Mouse (Mus musculus) MEL (cell line): Measurements from ENCODE around the gene Timm29. TPM values are rescaled to one million over a fixed set of nuclear protein-coding genes. Genes with fewer than 3 reads are reported as not detected.

ENCODE experiments used
- DNase-seq: peaks from one replicate; pipeline ENCODE4 v3.0.0; 2011; ENCODE audit warnings: low read depth, low spot score
- H3K27ac ChIP-seq: 2 replicates; pipeline ENCODE4 v1.5.1; 2012; ENCODE audit warnings: low read depth, mild to moderate bottlenecking, control low read depth, low read length, moderate library complexity; ENCODE audit not compliant: control insufficient read depth
- H3K27me3 ChIP-seq, 2 experiments: fragments of 150-350 bp in 1 of 2; sonication (generic) in 1 of 2; 2 replicates each; pipeline ENCODE4 v1.6.1; 2012; ENCODE audit warnings: low read length in 2 of 2, mild to moderate bottlenecking in 2 of 2, improper control_type of control experiment in 1 of 2, moderate library complexity in 1 of 2; ENCODE audit not compliant: insufficient read depth in 2 of 2, control insufficient read depth in 1 of 2
- H3K36me3 ChIP-seq, 2 experiments: 2 replicates each; pipeline ENCODE4 v1.6.1; 2012 to 2014; ENCODE audit warnings: low read length in 2 of 2, improper control_type of control experiment in 1 of 2, inconsistent platforms in 1 of 2, mild to moderate bottlenecking in 1 of 2; ENCODE audit not compliant: insufficient read depth in 2 of 2, control insufficient read depth in 1 of 2
- H3K4me1 ChIP-seq, 2 experiments: fragments of 150-350 bp in 1 of 2; sonication (generic) in 1 of 2; 2 replicates each; pipeline ENCODE4 v1.6.1; 2012; ENCODE audit warnings: low read length in 2 of 2, improper control_type of control experiment in 1 of 2, mild to moderate bottlenecking in 1 of 2; ENCODE audit not compliant: insufficient read depth in 2 of 2, control insufficient read depth in 1 of 2
- H3K4me3 ChIP-seq, 2 experiments: fragments of 150-350 bp in 1 of 2; sonication (generic) in 1 of 2; 2 replicates each; pipeline ENCODE4 v1.5.1; 2012; ENCODE audit warnings: low read depth in 2 of 2, low read length in 2 of 2, mild to moderate bottlenecking in 2 of 2, moderate library complexity in 2 of 2, control low read depth in 1 of 2, improper control_type of control experiment in 1 of 2; ENCODE audit not compliant: control insufficient read depth in 1 of 2, insufficient read depth in 1 of 2
- H3K79me2 ChIP-seq: 2 replicates; pipeline ENCODE4 v1.6.1; 2012; ENCODE audit warnings: mild to moderate bottlenecking, low read length, moderate library complexity; ENCODE audit not compliant: control insufficient read depth, poor library complexity, insufficient read depth
- H3K9ac ChIP-seq: 2 replicates; pipeline ENCODE4 v1.6.1; 2012; ENCODE audit warnings: low read depth, mild to moderate bottlenecking, control low read depth, low read length, moderate library complexity; ENCODE audit not compliant: control insufficient read depth, poor library complexity, severe bottlenecking
- H3K9me3 ChIP-seq: fragments of 150-350 bp; sonication (generic); replicated peaks from 2 replicates; pipeline ENCODE4 v1.6.1; 2012; ENCODE audit warnings: mild to moderate bottlenecking, low read length, improper control_type of control experiment, moderate library complexity; ENCODE audit not compliant: insufficient read depth
- CHD1 ChIP-seq: IDR thresholded peaks from 2 replicates; pipeline ENCODE4 v1.6.1; 2012; ENCODE audit warnings: low read depth, mild to moderate bottlenecking, inconsistent platforms, low read length, improper control_type of control experiment
- CTCF ChIP-seq, 3 experiments: IDR thresholded peaks in 2 of 3; conservative IDR thresholded peaks in 1 of 3; 2 replicates each; pipeline ENCODE4 v1.5.1; 2011 to 2012; ENCODE audit warnings: low read length in 3 of 3, low read depth in 2 of 3, mild to moderate bottlenecking in 2 of 3, improper control_type of control experiment in 1 of 3, inconsistent platforms in 1 of 3, mixed read lengths in 1 of 3, moderate library complexity in 1 of 3; ENCODE audit not compliant: control insufficient read depth in 1 of 3, insufficient read depth in 1 of 3, poor library complexity in 1 of 3, severe bottlenecking in 1 of 3
- E2F4 ChIP-seq: IDR thresholded peaks from 2 replicates; pipeline ENCODE4 v1.6.1; 2011; ENCODE audit warnings: low read depth, low read length, improper control_type of control experiment, borderline replicate concordance
- EP300 ChIP-seq, 2 experiments: IDR thresholded peaks; 2 replicates each; pipeline ENCODE4 v1.6.1; 2011; ENCODE audit warnings: improper control_type of control experiment in 2 of 2, low read length in 2 of 2, low read depth in 1 of 2, mild to moderate bottlenecking in 1 of 2
- ETS1 ChIP-seq: IDR thresholded peaks from 2 replicates; pipeline ENCODE4 v1.6.1; 2012; ENCODE audit warnings: low read depth, mild to moderate bottlenecking, inconsistent platforms, low read length, improper control_type of control experiment, moderate library complexity
- GATA1 ChIP-seq: IDR thresholded peaks from 2 replicates; pipeline ENCODE4 v1.6.1; 2011; ENCODE audit warnings: low read depth, low read length, improper control_type of control experiment
- JUND ChIP-seq: IDR thresholded peaks from 2 replicates; pipeline ENCODE4 v1.6.1; 2011; ENCODE audit warnings: low read depth, mild to moderate bottlenecking, improper control_type of control experiment, low read length
- KAT2A ChIP-seq: conservative IDR thresholded peaks from 2 replicates; pipeline ENCODE4 v1.6.1; 2012; ENCODE audit warnings: low read depth, low read length, improper control_type of control experiment, inconsistent platforms
- MAFK ChIP-seq: IDR thresholded peaks from 2 replicates; pipeline ENCODE4 v1.6.1; 2011; ENCODE audit warnings: low read depth, mild to moderate bottlenecking, low read length, improper control_type of control experiment, borderline replicate concordance
- MAX ChIP-seq: IDR thresholded peaks from 2 replicates; pipeline ENCODE4 v1.6.1; 2011; ENCODE audit warnings: low read length, improper control_type of control experiment
- MEF2A ChIP-seq: IDR thresholded peaks from 2 replicates; pipeline ENCODE4 v1.6.1; 2014; ENCODE audit warnings: low read depth, mild to moderate bottlenecking, inconsistent platforms, low read length, improper control_type of control experiment; ENCODE audit not compliant: poor library complexity, insufficient replicate concordance, severe bottlenecking; ENCODE audit errors: extremely low read depth
- MXI1 ChIP-seq: IDR thresholded peaks from 2 replicates; pipeline ENCODE4 v1.6.1; 2011; ENCODE audit warnings: mild to moderate bottlenecking, low read depth, low read length, improper control_type of control experiment
- MYB ChIP-seq: IDR thresholded peaks from 2 replicates; pipeline ENCODE4 v1.6.1; 2011; ENCODE audit warnings: mild to moderate bottlenecking, low read depth, low read length, improper control_type of control experiment
- MYC ChIP-seq: IDR thresholded peaks from 2 replicates; pipeline ENCODE4 v1.6.1; 2011; ENCODE audit warnings: low read depth, mild to moderate bottlenecking, low read length, improper control_type of control experiment, moderate library complexity
- NELFE ChIP-seq: IDR thresholded peaks from 2 replicates; pipeline ENCODE4 v1.6.1; 2011; ENCODE audit warnings: low read depth, low read length, improper control_type of control experiment
- NRF1 ChIP-seq: IDR thresholded peaks from 2 replicates; pipeline ENCODE4 v1.6.1; 2014; ENCODE audit warnings: low read depth, mild to moderate bottlenecking, inconsistent platforms, low read length, improper control_type of control experiment, moderate library complexity; ENCODE audit not compliant: poor library complexity, insufficient read depth, severe bottlenecking
- POLR2A ChIP-seq, 2 experiments: IDR thresholded peaks; 2 replicates each; pipeline ENCODE4 v1.6.1; 2011 to 2012; ENCODE audit warnings: low read length in 2 of 2, mild to moderate bottlenecking in 2 of 2, control low read depth in 1 of 2, improper control_type of control experiment in 1 of 2, low read depth in 1 of 2, moderate library complexity in 1 of 2; ENCODE audit not compliant: control insufficient read depth in 1 of 2, insufficient read depth in 1 of 2, poor library complexity in 1 of 2
- POLR2AphosphoS2 ChIP-seq: IDR thresholded peaks from 2 replicates; pipeline ENCODE4 v1.6.1; 2011; ENCODE audit warnings: low read length, improper control_type of control experiment
- POLR2AphosphoS5 ChIP-seq: IDR thresholded peaks from 2 replicates; pipeline ENCODE4 v1.6.1; 2012; ENCODE audit warnings: low read depth, borderline replicate concordance, mild to moderate bottlenecking, inconsistent platforms, low read length, moderate library complexity, mixed read lengths
- RAD21 ChIP-seq: IDR thresholded peaks from 2 replicates; pipeline ENCODE4 v1.6.1; 2011; ENCODE audit warnings: mild to moderate bottlenecking, low read depth, low read length, improper control_type of control experiment
- RCOR1 ChIP-seq: IDR thresholded peaks from 2 replicates; pipeline ENCODE4 v1.6.1; 2012; ENCODE audit warnings: low read depth, mild to moderate bottlenecking, inconsistent platforms, low read length, improper control_type of control experiment
- SMC3 ChIP-seq: IDR thresholded peaks from 2 replicates; pipeline ENCODE4 v1.6.1; 2011; ENCODE audit warnings: low read depth, low read length, improper control_type of control experiment
- TAL1 ChIP-seq: IDR thresholded peaks from 2 replicates; pipeline ENCODE4 v1.6.1; 2012; ENCODE audit warnings: mild to moderate bottlenecking, inconsistent platforms, low read length, moderate library complexity, mixed read lengths
- TCF12 ChIP-seq: IDR thresholded peaks from 2 replicates; pipeline ENCODE4 v1.6.1; 2014; ENCODE audit warnings: low read depth, mild to moderate bottlenecking, inconsistent platforms, low read length, improper control_type of control experiment, moderate library complexity
- UBTF ChIP-seq: IDR thresholded peaks from 2 replicates; pipeline ENCODE4 v1.6.1; 2012; ENCODE audit warnings: low read depth, mild to moderate bottlenecking, inconsistent platforms, low read length, improper control_type of control experiment, moderate library complexity, borderline replicate concordance; ENCODE audit not compliant: insufficient read depth
- USF1 ChIP-seq: IDR thresholded peaks from 2 replicates; pipeline ENCODE4 v1.6.1; 2014; ENCODE audit warnings: low read depth, mild to moderate bottlenecking, inconsistent platforms, low read length, improper control_type of control experiment, moderate library complexity
- ZC3H11A ChIP-seq: IDR thresholded peaks from 2 replicates; pipeline ENCODE4 v1.6.1; 2012; ENCODE audit warnings: low read depth, mild to moderate bottlenecking, inconsistent platforms, low read length, improper control_type of control experiment
- ZKSCAN1 ChIP-seq: IDR thresholded peaks from 2 replicates; pipeline ENCODE4 v1.6.1; 2012; ENCODE audit warnings: low read depth, mild to moderate bottlenecking, inconsistent platforms, low read length, improper control_type of control experiment, moderate library complexity
- ZNF384 ChIP-seq: IDR thresholded peaks from 2 replicates; pipeline ENCODE4 v1.6.1; 2012; ENCODE audit warnings: low read depth, mild to moderate bottlenecking, inconsistent platforms, low read length, improper control_type of control experiment
- polyA plus RNA-seq, 2 experiments: library from polyadenylated mRNA; stranded (reverse) in 1 of 2; unstranded in 1 of 2; fragments of >175 nt in 1 of 2; fragments of >200 nt in 1 of 2; gene quantifications; 2 replicates each; pipeline versions ENCODE4 v1.2.1 to v1.2.4; 2012; ENCODE audit warnings: low replicate concordance in 2 of 2, low read depth in 1 of 2; ENCODE audit not compliant: insufficient read length in 2 of 2, insufficient read depth in 1 of 2, missing spikeins in 1 of 2
- total RNA-seq: library from RNA; depleted of rRNA; stranded (reverse); fragments of 300-350 nt; gene quantifications from 2 replicates; pipeline ENCODE4 v1.2.3, GENCODE M21; 2012

Gene Timm29
- total and polyA plus RNA-seq, 3 experiments = 45.8 to 163 (median 87.9) TPM

- peaks cover 23 to 29% of the 10 kb centered on the region in 2 experiments for H3K4me1 ChIP-seq
- peaks cover 74% of the 10 kb centered on the region for H3K79me2 ChIP-seq
- no peak overlapping the region for H3K9ac ChIP-seq
- H3K9me3 ChIP-seq = no peaks in the 10 kb centered on the region
- H3K36me3 ChIP-seq = peaks cover 33 to 53% of the 10 kb centered on the region in 2 experiments
- no peak for DNase-seq
- H3K4me3 ChIP-seq = no peak overlapping the region
- H3K27me3 ChIP-seq = no peaks in the 10 kb centered on the region
- TF ChIP-seq MAX (no peak), MAFK (no peak), ZNF384 (no peak), USF1 (no peak), NRF1 (no peak), TAL1 (no peak), RAD21 (no peak), POLR2AphosphoS2 (no peak), JUND (no peak), KAT2A (no peak), ZC3H11A (no peak), CHD1 (no peak), TCF12 (no peak), UBTF (no peak), EP300 (IDR thresholded peaks at IDR 0.05; ENCODE audit: low read depth in 1 of 2, low read length in 2 of 2) (no peak), MYC (no peak), MYB (no peak), ZKSCAN1 (no peak)
- no peak overlapping the region for H3K27ac ChIP-seq
These were observed 38.8 kb upstream of the Timm29 start for GRCm38 (mm10) chr9:21553607-21554273.

- Histone ChIP-seq H3K27me3 (no peaks in the 10 kb centered on the region), H3K79me2 (peaks cover 67% of the 10 kb centered on the region), H3K36me3 (peaks cover 33 to 53% of the 10 kb centered on the region in 2 experiments), H3K27ac (peak overlapping the region; percentile 1; the same call in 1 of the 2 replicates), H3K4me3 (no peak overlapping the region), H3K9ac (no peak overlapping the region), H3K9me3 (no peaks in the 10 kb centered on the region), H3K4me1 (peaks cover 21 to 35% of the 10 kb centered on the region in 2 experiments)
- peak; percentile 81 for DNase-seq
- no peak for TF ChIP-seq ZKSCAN1
- peak; percentile 26 to 56 (median 53); a peak in 5 of 6 replicates for TF ChIP-seq CTCF (IDR thresholded peaks at IDR 0.05 in 2 of 3, conservative IDR thresholded peaks at IDR 0.05 in 1 of 3; ENCODE audit: control insufficient read depth in 1 of 3, insufficient read depth in 1 of 3, low read depth in 2 of 3, low read length in 3 of 3, poor library complexity in 1 of 3, severe bottlenecking in 1 of 3)
- no peak for TF ChIP-seq ETS1
- 0 out of 4 replicates have a peak, but pooled peaks of 1 of the 2 experiments have one; percentile 5 for TF ChIP-seq EP300 (IDR thresholded peaks at IDR 0.05; ENCODE audit: low read depth in 1 of 2, low read length in 2 of 2)
- no peak for TF ChIP-seq E2F4
- no peak for TF ChIP-seq TCF12
- TF ChIP-seq MYB = no peak
- peak; percentile 76; the same call in 1 of the 2 replicates for TF ChIP-seq MYC
- TF ChIP-seq UBTF = no peak
- TF ChIP-seq MXI1 = no peak
- TF ChIP-seq ZC3H11A = peak; percentile 2; the same call in 1 of the 2 replicates
- TF ChIP-seq NELFE = no peak
- TF ChIP-seq GATA1 = no peak
- TF ChIP-seq POLR2A (IDR thresholded peaks at IDR 0.05; ENCODE audit: control insufficient read depth in 1 of 2, insufficient read depth in 1 of 2, low read depth in 1 of 2, low read length in 2 of 2, poor library complexity in 1 of 2) = peak in 1 of 2 experiments; percentile 44; a peak in 1 of 4 replicates
- TF ChIP-seq SMC3 = peak; percentile 58
- no peak for TF ChIP-seq POLR2AphosphoS5
- TF ChIP-seq MEF2A = no peak
- TF ChIP-seq JUND = no peak
- no peak for TF ChIP-seq RCOR1
- no peak for TF ChIP-seq TAL1
These were observed 37.3 kb upstream of the Timm29 start for GRCm38 (mm10) chr9:21555198-21555742.
